Comparison of ENCODE assay signal across 14 mouse cellular contexts in genomic region chr14:54787226-54787625, GRCm38 (mm10). TPM values are rescaled to one million over a fixed set of nuclear protein-coding genes. Genes with fewer than 3 reads are reported as not detected.
A peak's percentile ranks its signal among the peaks of the same experiment; 100 is the strongest.
DNase-seq lines count a peak whose midpoint lies in the region; ATAC-seq and TF ChIP-seq lines count a peak whose summit lies in the region.
"Had no signal": no experiment of that assay in that cellular context is flagged by ENCODE, and none has a peak within 500 bp of the region (broad histone marks: within the 10 kb centered on the region; RNA-seq: fewer than 3 reads in every experiment).

No protein-coding gene starts in this region.

- H3K4me2 ChIP-seq in liver, embryonic 12.5 days: no peak overlapping the region
- no peak overlapping the region for H3K4me2 ChIP-seq in liver, embryonic 14.5 days (ENCODE audit: low read depth)
- H3K4me2 ChIP-seq: hindbrain, embryonic 14.5 days; limb, embryonic 13.5 days; neural tube, embryonic 13.5 days had no signal

- no peaks in the 10 kb centered on the region for H3K9me3 ChIP-seq in liver, embryonic 12.5 days (replicated peaks)
- no peaks in the 10 kb centered on the region for H3K9me3 ChIP-seq in ES-Bruce4 (replicated peaks; ENCODE audit: control insufficient read depth, insufficient read depth, low read length, poor library complexity, severe bottlenecking)
- no peaks in the 10 kb centered on the region for H3K9me3 ChIP-seq in liver, embryonic 14.5 days (ENCODE audit: control insufficient read depth, low read length)
- H3K9me3 ChIP-seq: limb, embryonic 13.5 days; neural tube, embryonic 13.5 days had no signal

- WGBS in liver, adult 2 months: 68% methylated on average over 4 of the region's 4 CpGs
- WGBS in liver, embryonic 12.5 days (ENCODE audit: insufficient replicate concordance): 55% methylated on average over 4 of the region's 4 CpGs
- 52% methylated on average over 4 of the region's 4 CpGs for WGBS in liver, embryonic 14.5 days (ENCODE audit: insufficient replicate concordance)

- TF ChIP-seq CTCF in liver, adult 2 months (IDR thresholded peaks at IDR 0.05; ENCODE audit: low read depth, low read length): peak; percentile 47
- TF ChIP-seq CTCF in ES-Bruce4 (IDR thresholded peaks at IDR 0.05; ENCODE audit: low read depth, low read length): peak; percentile 55
- TF ChIP-seq CTCF in liver, embryonic 14.5 days (IDR thresholded peaks at IDR 0.05; ENCODE audit: low read depth): peak; percentile 73

- ATAC-seq in cerebellum, adult (ENCODE audit: insufficient number of reproducible peaks, low FRiP score, low TSS enrichment): no peak
- ATAC-seq in liver, embryonic 12.5 days: no peak
- ATAC-seq in liver, embryonic 14.5 days (ENCODE audit: insufficient read depth): no peak

- H3K36me3 ChIP-seq in liver, adult 2 months (ENCODE audit: control insufficient read depth, insufficient read depth, low read length): no peaks in the 10 kb centered on the region
- H3K36me3 ChIP-seq in liver, embryonic 12.5 days: no peaks in the 10 kb centered on the region
- no peaks in the 10 kb centered on the region for H3K36me3 ChIP-seq in ES-Bruce4 (ENCODE audit: control insufficient read depth, insufficient read depth, low read length, poor library complexity, severe bottlenecking)
- H3K36me3 ChIP-seq in liver, embryonic 14.5 days (replicated peaks; ENCODE audit: control insufficient read depth, insufficient read depth, low read depth): no peaks in the 10 kb centered on the region
- H3K36me3 ChIP-seq: limb, embryonic 13.5 days; neural tube, embryonic 13.5 days had no signal

- no peaks in the 10 kb centered on the region for H3K4me1 ChIP-seq in liver, adult 2 months (ENCODE audit: control insufficient read depth, insufficient read depth, low read length)
- peaks cover 13% of the 10 kb centered on the region; the same call in 1 of the 2 replicates for H3K4me1 ChIP-seq in liver, embryonic 12.5 days
- no peaks in the 10 kb centered on the region for H3K4me1 ChIP-seq in ES-Bruce4 (ENCODE audit: control insufficient read depth, insufficient read depth, low read length)
- H3K4me1 ChIP-seq in liver, embryonic 14.5 days (replicated peaks; ENCODE audit: control insufficient read depth in 2 of 2, insufficient read depth in 2 of 2, low read length in 1 of 2): peaks cover 0 to 3% of the 10 kb centered on the region in 2 experiments; a peak in 1 of 4 replicates
- H3K4me1 ChIP-seq: limb, embryonic 13.5 days; megakaryocyte, embryonic 14.5 days had no signal

- H3K9ac ChIP-seq in liver, adult 2 months (ENCODE audit: low read depth, low read length): no peak overlapping the region
- H3K9ac ChIP-seq in liver, embryonic 12.5 days: no peak overlapping the region
- H3K9ac ChIP-seq in ES-Bruce4 (ENCODE audit: low read depth, poor library complexity, severe bottlenecking): no peak overlapping the region
- no peak overlapping the region for H3K9ac ChIP-seq in liver, embryonic 14.5 days (replicated peaks)
- H3K9ac ChIP-seq: hindbrain, embryonic 14.5 days; limb, embryonic 13.5 days; neural tube, embryonic 13.5 days had no signal

- no peak for TF ChIP-seq EP300 in ES-Bruce4 (IDR thresholded peaks at IDR 0.05; ENCODE audit: insufficient read depth, low read depth, low read length)
- no peak for TF ChIP-seq EP300 in liver, embryonic 14.5 days (IDR thresholded peaks at IDR 0.05; ENCODE audit: low read depth)

- H3K27me3 ChIP-seq in liver, adult 2 months (ENCODE audit: control insufficient read depth, insufficient read depth, low read length): no peaks in the 10 kb centered on the region
- H3K27me3 ChIP-seq in liver, embryonic 12.5 days (replicated peaks): peaks cover 23% of the 10 kb centered on the region
- no peaks in the 10 kb centered on the region for H3K27me3 ChIP-seq in ES-Bruce4 (ENCODE audit: control insufficient read depth, insufficient read depth, low read length, poor library complexity, severe bottlenecking)
- H3K27me3 ChIP-seq in liver, embryonic 14.5 days (ENCODE audit: control insufficient read depth, insufficient read depth, low read length): peaks cover 13% of the 10 kb centered on the region

- no peak overlapping the region for H3K27ac ChIP-seq in liver, adult 2 months (replicated peaks; ENCODE audit: insufficient read depth, low read depth, low read length)
- H3K27ac ChIP-seq in liver, embryonic 12.5 days: no peak overlapping the region
- no peak overlapping the region for H3K27ac ChIP-seq in ES-Bruce4 (ENCODE audit: insufficient read depth, low read length)
- no peak overlapping the region for H3K27ac ChIP-seq in liver, embryonic 14.5 days
- H3K27ac ChIP-seq: hindbrain, embryonic 14.5 days; limb, embryonic 13.5 days; neural tube, embryonic 13.5 days had no signal

- DNase-seq in cerebellum, postnatal 10 days: peak; percentile 33 to 52
- no peak for DNase-seq in liver, adult 2 months (ENCODE audit: extremely low read depth, low read depth, low spot score)
- no peak for DNase-seq in liver, embryonic 14.5 days (ENCODE audit: low read depth in 3 of 3, low spot score in 3 of 3)
- no peak for DNase-seq in spleen, adult 18-20 months
- DNase-seq in adrenal gland, postnatal 36 days: no peak

- no peak overlapping the region for H3K4me3 ChIP-seq in liver, adult 2 months (ENCODE audit: insufficient read depth, low read depth, low read length)
- no peak overlapping the region for H3K4me3 ChIP-seq in liver, embryonic 12.5 days
- H3K4me3 ChIP-seq in ES-Bruce4 (ENCODE audit: low read depth, low read length): no peak overlapping the region
- no peak overlapping the region for H3K4me3 ChIP-seq in liver, embryonic 14.5 days (ENCODE audit: insufficient read depth in 1 of 2, low read depth in 2 of 2, low read length in 2 of 2)
- H3K4me3 ChIP-seq: limb, embryonic 13.5 days; megakaryocyte, embryonic 14.5 days; neural tube, embryonic 13.5 days had no signal

- no peak for TF ChIP-seq POLR2A in liver, adult 2 months (IDR thresholded peaks at IDR 0.05; ENCODE audit: extremely low read depth, insufficient read depth, low read length)
- no peak for TF ChIP-seq POLR2A in ES-Bruce4 (IDR thresholded peaks at IDR 0.05; ENCODE audit: insufficient read depth, low read length)

- no peaks in the 10 kb centered on the region for H3K79me2 ChIP-seq in liver, adult 2 months (ENCODE audit: control insufficient read depth, insufficient read depth, low read length)

RNA-seq across cellular contexts. Expression of gene Slc7a8, which starts 5.5 kb away (rescaled TPM):
- total RNA-seq in liver, adult 2 months (2014; rRNA removed): 1.0 and 1.8 TPM in 2 replicates
- polyA plus RNA-seq in liver, adult 2 months (2012; rRNA removed): 2.2 and 2.9 TPM in 2 replicates
- 2.8 and 3.4 TPM in 2 replicates for polyA plus RNA-seq in liver, embryonic 12.5 days (2016; fragmentation: Nextera tagmentation; extraction: Ambion mirVana)
- polyA plus RNA-seq in ES-Bruce4 (2011; ENCODE audit: insufficient read depth, insufficient read length, low read depth, missing spikeins): 2.0 and 2.3 TPM in 2 replicates
- polyA plus RNA-seq in liver, embryonic 14.5 days (2012; rRNA removed): 3.3 and 3.6 TPM in 2 replicates
- 3.7 and 3.9 TPM in 2 replicates for polyA plus RNA-seq in liver, embryonic 14.5 days (2014; fragmentation: Nextera tagmentation; extraction: Ambion mirVana)
- 10 to 100 TPM; 28.1 to 56.8 TPM for total RNA-seq in adrenal gland, postnatal 36 days (2021)

RNA-seq across cellular contexts. Expression of gene Rnf212b, which starts 26.7 kb away (rescaled TPM):
- total RNA-seq in liver, adult 2 months (2014; rRNA removed): not detected in 2 replicates
- not detected in 2 replicates for polyA plus RNA-seq in liver, adult 2 months (2012; rRNA removed)
- not detected in 2 replicates for polyA plus RNA-seq in liver, embryonic 12.5 days (2016; fragmentation: Nextera tagmentation; extraction: Ambion mirVana)
- 0.66 and 1.5 TPM in 2 replicates for polyA plus RNA-seq in ES-Bruce4 (2011; ENCODE audit: insufficient read depth, insufficient read length, low read depth, missing spikeins)
- not detected in 2 replicates for polyA plus RNA-seq in liver, embryonic 14.5 days (2012; rRNA removed)
- polyA plus RNA-seq in liver, embryonic 14.5 days (2014; fragmentation: Nextera tagmentation; extraction: Ambion mirVana): not detected in 2 replicates
- under 1 TPM; 0.43 to 0.56 TPM for total RNA-seq in adrenal gland, postnatal 36 days (2021)
- total RNA-seq: layer of hippocampus, adult 8-10 months had no signal
- polyA plus RNA-seq: gonadal fat pad, adult 2 months; hindbrain, embryonic 14.5 days; limb, embryonic 13.5 days; neural tube, embryonic 13.5 days had no signal

Comparison
In these comparisons a context has a peak if more than half of its experiments do, and no peak if none do; other contexts are left out.
1. DNase-seq: peak in cerebellum, postnatal 10 days (2 of 2); none in liver, adult 2 months (single experiment), liver, embryonic 14.5 days (0 of 3), spleen, adult 18-20 months (0 of 2) and adrenal gland, postnatal 36 days (0 of 2).
2. Peak in every context shown above with its lines, with median percentiles within 50 percentile points of each other: CTCF ChIP-seq.